Mouse (Mus musculus): ENCODE measurements at regions not wholly inside any gene's neighbourhood (a gene's known extent, or its start where the extent isn't known, plus 50 kb on each side); places are given as distances from the start of the nearest gene placed in this dataset.

DNA sequence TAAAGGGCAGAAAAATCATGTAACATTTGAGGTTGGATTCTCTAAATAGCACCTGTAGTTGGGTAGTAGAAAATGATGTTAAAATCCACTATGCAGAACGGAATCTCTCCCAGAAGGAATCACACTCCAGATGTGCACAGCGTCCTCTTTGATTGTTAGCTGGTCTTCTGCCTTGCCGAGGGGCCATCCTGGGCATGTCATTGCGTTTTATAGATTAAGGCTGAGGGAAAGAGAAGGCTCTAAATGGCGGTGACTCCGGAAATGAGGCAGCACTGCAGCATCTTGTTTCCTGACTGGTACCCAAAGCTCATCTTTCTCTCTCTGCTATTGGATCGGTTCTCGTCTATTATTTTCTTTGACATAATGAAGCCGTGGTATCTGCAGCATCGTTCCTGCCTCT, 237.5 kb downstream of the Ttll7 start:
- Histone ChIP-seq H3K4me2 (ENCODE audit: low read depth, low read length) (no peak overlapping the region), H3K9ac (ENCODE audit: low read depth, low read length) (no peak overlapping the region), H3K36me3 (ENCODE audit: control insufficient read depth, insufficient read depth, low read length) (no peaks in the 10 kb centered on the region), H3K4me1 (ENCODE audit: control insufficient read depth, insufficient read depth, low read length) (no peaks in the 10 kb centered on the region), H3K9me3 (ENCODE audit: control insufficient read depth, low read length) (no peaks in the 10 kb centered on the region), H3K27ac (ENCODE audit: low read length) (no peak overlapping the region), H3K27me3 (replicated peaks; ENCODE audit: control insufficient read depth, insufficient read depth, low read length) (no peaks in the 10 kb centered on the region), H3K4me3 (ENCODE audit: low read length) (no peak overlapping the region)
- 79% methylated on average over 10 of the region's 10 CpGs for WGBS
- no peak for ATAC-seq

GRCm38 (mm10) chr3:147092188-147093075, 240.3 kb downstream of the Ttll7 start:
- Histone ChIP-seq H3K4me3 (ENCODE audit: low read length) (no peak overlapping the region), H3K27me3 (replicated peaks; ENCODE audit: control insufficient read depth, insufficient read depth, low read length) (no peaks in the 10 kb centered on the region), H3K4me1 (ENCODE audit: control insufficient read depth, insufficient read depth, low read length) (no peaks in the 10 kb centered on the region), H3K9ac (ENCODE audit: low read depth, low read length) (no peak overlapping the region), H3K4me2 (ENCODE audit: low read depth, low read length) (no peak overlapping the region), H3K36me3 (ENCODE audit: control insufficient read depth, insufficient read depth, low read length) (no peaks in the 10 kb centered on the region), H3K27ac (ENCODE audit: low read length) (no peak overlapping the region), H3K9me3 (ENCODE audit: control insufficient read depth, low read length) (no peaks in the 10 kb centered on the region)
- WGBS: 72% methylated on average over 8 of the region's 8 CpGs
- ATAC-seq: no peak

DNA sequence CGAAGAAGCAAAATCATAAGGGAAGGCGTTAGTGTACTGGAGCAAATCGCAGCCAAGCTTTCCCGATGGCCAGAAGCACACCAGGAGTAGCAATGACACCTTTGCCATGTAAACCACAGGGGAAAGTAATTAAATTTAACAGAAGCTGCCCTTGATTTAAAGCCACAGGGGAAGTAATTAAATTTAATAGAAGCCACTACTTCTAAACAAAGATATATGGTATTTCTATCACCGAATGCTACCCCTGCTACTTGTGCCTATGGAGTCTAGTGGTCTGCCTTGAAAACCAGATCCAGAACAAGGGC, 240.9 kb downstream of the Ttll7 start:
- no peaks in the 10 kb centered on the region for H3K9me3 ChIP-seq (ENCODE audit: control insufficient read depth, low read length)
- H3K9ac ChIP-seq (ENCODE audit: low read depth, low read length): no peak overlapping the region
- no peaks in the 10 kb centered on the region for H3K27me3 ChIP-seq (replicated peaks; ENCODE audit: control insufficient read depth, insufficient read depth, low read length)
- H3K27ac ChIP-seq (ENCODE audit: low read length): no peak overlapping the region
- H3K4me2 ChIP-seq (ENCODE audit: low read depth, low read length): no peak overlapping the region
- no peaks in the 10 kb centered on the region for H3K36me3 ChIP-seq (ENCODE audit: control insufficient read depth, insufficient read depth, low read length)
- no peak for ATAC-seq
- 86% methylated on average over 5 of the region's 5 CpGs for WGBS
- H3K4me3 ChIP-seq (ENCODE audit: low read length): no peak overlapping the region
- no peaks in the 10 kb centered on the region for H3K4me1 ChIP-seq (ENCODE audit: control insufficient read depth, insufficient read depth, low read length)

DNA sequence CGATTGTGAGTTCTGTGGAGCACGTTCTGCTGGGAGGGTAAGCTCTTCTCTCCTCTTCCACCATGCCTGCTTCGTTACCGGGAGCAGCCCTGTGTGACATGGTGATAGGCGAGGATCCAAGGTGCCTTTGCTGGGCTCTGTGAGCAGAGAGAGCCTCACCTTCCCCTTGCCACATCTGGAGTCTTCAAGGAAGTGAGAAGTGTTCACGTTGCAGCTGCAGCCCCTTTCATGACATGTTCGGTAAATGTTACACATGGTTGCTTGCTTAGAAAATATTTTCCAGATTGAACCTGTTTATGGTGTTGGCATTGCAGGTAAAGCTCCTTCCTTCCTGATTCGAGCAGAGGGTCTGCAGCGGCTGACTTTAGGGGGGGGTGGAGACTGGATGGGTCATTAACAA, 244.0 kb downstream of the Ttll7 start:
- no peaks in the 10 kb centered on the region for H3K9me3 ChIP-seq (ENCODE audit: control insufficient read depth, low read length)
- no peak overlapping the region for H3K9ac ChIP-seq (ENCODE audit: low read depth, low read length)
- 61% methylated on average over 9 of the region's 9 CpGs for WGBS

GRCm38 (mm10) chr3:147098065-147098580, 246.0 kb downstream of the Ttll7 start:
- H3K9ac ChIP-seq (ENCODE audit: low read depth, low read length): no peak overlapping the region
- no peaks in the 10 kb centered on the region for H3K4me1 ChIP-seq (ENCODE audit: control insufficient read depth, insufficient read depth, low read length)
- no peaks in the 10 kb centered on the region for H3K27me3 ChIP-seq (replicated peaks; ENCODE audit: control insufficient read depth, insufficient read depth, low read length)
- no peak overlapping the region for H3K27ac ChIP-seq (ENCODE audit: low read length)
- 47% methylated on average over 15 of the region's 15 CpGs for WGBS
- no peak for ATAC-seq
- H3K36me3 ChIP-seq (ENCODE audit: control insufficient read depth, insufficient read depth, low read length): no peaks in the 10 kb centered on the region
- no peak overlapping the region for H3K4me3 ChIP-seq (ENCODE audit: low read length)
- H3K4me2 ChIP-seq (ENCODE audit: low read depth, low read length): no peak overlapping the region
- H3K9me3 ChIP-seq (ENCODE audit: control insufficient read depth, low read length): no peaks in the 10 kb centered on the region

More for the DNA sequence above, 244.0 kb downstream of the Ttll7 start:
- Histone ChIP-seq H3K4me1 (ENCODE audit: control insufficient read depth, insufficient read depth, low read length) (no peaks in the 10 kb centered on the region), H3K36me3 (ENCODE audit: control insufficient read depth, insufficient read depth, low read length) (no peaks in the 10 kb centered on the region), H3K4me3 (ENCODE audit: low read length) (no peak overlapping the region), H3K4me2 (ENCODE audit: low read depth, low read length) (no peak overlapping the region), H3K27ac (ENCODE audit: low read length) (no peak overlapping the region), H3K27me3 (replicated peaks; ENCODE audit: control insufficient read depth, insufficient read depth, low read length) (no peaks in the 10 kb centered on the region)
- ATAC-seq: no peak

- Histone ChIP-seq H3K27me3 (replicated peaks; ENCODE audit: control insufficient read depth, insufficient read depth, low read length) (no peaks in the 10 kb centered on the region), H3K4me3 (ENCODE audit: low read length) (no peak overlapping the region), H3K36me3 (ENCODE audit: control insufficient read depth, insufficient read depth, low read length) (no peaks in the 10 kb centered on the region), H3K4me2 (ENCODE audit: low read depth, low read length) (no peak overlapping the region), H3K9me3 (ENCODE audit: control insufficient read depth, low read length) (no peaks in the 10 kb centered on the region), H3K4me1 (ENCODE audit: control insufficient read depth, insufficient read depth, low read length) (no peaks in the 10 kb centered on the region), H3K27ac (ENCODE audit: low read length) (no peak overlapping the region), H3K9ac (ENCODE audit: low read depth, low read length) (no peak overlapping the region)
- WGBS: 49% methylated on average over 6 of the region's 6 CpGs
- ATAC-seq: no peak
Observed at GRCm38 (mm10) chr3:147098611-147099010, 246.4 kb downstream of the Ttll7 start.

GRCm38 (mm10) chr3:147099143-147099713, 247.1 kb downstream of the Ttll7 start:
- 27% methylated on average over 12 of the region's 12 CpGs for whole genome bisulfite sequencing
- Histone ChIP-seq H3K27me3 (replicated peaks; ENCODE audit: control insufficient read depth, insufficient read depth, low read length) (no peaks in the 10 kb centered on the region), H3K4me2 (ENCODE audit: low read depth, low read length) (0 out of 2 replicates have a peak overlapping the region, but pooled peaks have one; percentile 4), H3K9me3 (ENCODE audit: control insufficient read depth, low read length) (no peaks in the 10 kb centered on the region), H3K4me3 (ENCODE audit: low read length) (no peak overlapping the region), H3K9ac (ENCODE audit: low read depth, low read length) (no peak overlapping the region), H3K4me1 (ENCODE audit: control insufficient read depth, insufficient read depth, low read length) (no peaks in the 10 kb centered on the region), H3K36me3 (ENCODE audit: control insufficient read depth, insufficient read depth, low read length) (no peaks in the 10 kb centered on the region), H3K27ac (ENCODE audit: low read length) (no peak overlapping the region)
- no peak for ATAC-seq

DNA sequence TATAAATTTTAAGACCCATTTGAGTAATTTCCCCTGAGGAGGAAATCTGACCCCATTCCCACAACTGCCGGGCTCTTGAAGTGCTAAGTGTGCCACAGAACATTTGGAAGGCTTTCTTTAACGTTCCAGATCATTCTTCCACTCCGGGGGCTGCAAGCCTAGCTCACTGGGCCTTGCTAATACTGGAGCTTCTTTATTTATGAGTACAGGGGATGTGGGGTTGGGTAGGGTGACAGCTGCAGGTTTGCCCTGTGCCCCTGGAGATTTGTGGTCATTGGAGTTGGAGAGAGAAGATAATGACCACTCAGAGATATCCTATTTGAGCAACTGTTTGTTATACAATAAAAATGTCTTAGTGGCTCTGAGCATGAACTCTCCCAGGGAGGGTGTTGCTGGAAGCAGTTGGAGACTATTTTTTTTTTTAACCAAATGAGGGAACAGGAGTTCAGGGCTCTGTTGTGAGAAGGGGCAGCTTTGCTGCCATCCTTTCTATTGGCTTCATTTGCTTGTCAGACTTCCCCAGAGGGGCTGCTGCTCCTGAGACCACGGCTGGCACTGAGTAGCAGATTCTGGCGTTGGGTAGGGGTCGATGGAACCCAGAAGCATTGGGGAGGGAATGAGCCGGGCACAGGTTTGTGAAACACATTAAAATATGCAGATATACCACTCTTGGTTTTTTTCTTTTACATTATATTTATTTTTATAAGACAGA, 249.0 kb downstream of the Ttll7 start:
- Histone ChIP-seq H3K36me3 (ENCODE audit: control insufficient read depth, insufficient read depth, low read length) (no peaks in the 10 kb centered on the region), H3K4me1 (ENCODE audit: control insufficient read depth, insufficient read depth, low read length) (no peaks in the 10 kb centered on the region), H3K9me3 (ENCODE audit: control insufficient read depth, low read length) (no peaks in the 10 kb centered on the region), H3K4me3 (ENCODE audit: low read length) (no peak overlapping the region), H3K27me3 (replicated peaks; ENCODE audit: control insufficient read depth, insufficient read depth, low read length) (no peaks in the 10 kb centered on the region), H3K4me2 (ENCODE audit: low read depth, low read length) (no peak overlapping the region), H3K27ac (ENCODE audit: low read length) (no peak overlapping the region), H3K9ac (ENCODE audit: low read depth, low read length) (no peak overlapping the region)
- 31% methylated on average over 7 of the region's 7 CpGs for WGBS
- no peak for ATAC-seq

DNA sequence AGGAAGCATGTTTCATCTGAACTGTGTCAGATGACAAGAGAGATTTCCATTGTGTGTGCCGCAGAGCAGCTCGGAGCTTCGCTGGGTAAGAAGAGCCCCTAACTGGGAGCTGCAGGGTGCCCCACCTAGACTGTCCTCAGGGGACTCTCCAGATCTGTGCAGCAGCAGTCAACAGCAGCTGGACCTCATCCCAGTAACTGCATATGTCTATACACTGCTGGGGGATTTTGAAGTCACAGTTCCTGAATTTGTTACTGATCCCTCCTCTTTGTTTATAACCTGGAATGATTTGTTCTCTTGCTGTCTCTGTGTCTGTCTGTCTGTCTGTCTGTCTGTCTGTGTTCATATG, 249.6 kb downstream of the Ttll7 start:
- Histone ChIP-seq H3K36me3 (ENCODE audit: control insufficient read depth, insufficient read depth, low read length) (no peaks in the 10 kb centered on the region), H3K4me3 (ENCODE audit: low read length) (no peak overlapping the region), H3K9ac (ENCODE audit: low read depth, low read length) (no peak overlapping the region), H3K4me2 (ENCODE audit: low read depth, low read length) (no peak overlapping the region), H3K27ac (ENCODE audit: low read length) (no peak overlapping the region), H3K4me1 (ENCODE audit: control insufficient read depth, insufficient read depth, low read length) (no peaks in the 10 kb centered on the region), H3K9me3 (ENCODE audit: control insufficient read depth, low read length) (no peaks in the 10 kb centered on the region), H3K27me3 (replicated peaks; ENCODE audit: control insufficient read depth, insufficient read depth, low read length) (no peaks in the 10 kb centered on the region)
- ATAC-seq: no peak
- 47% methylated on average over 3 of the region's 3 CpGs for WGBS

Measured in intestine, embryonic 16.5 days (tissue).